Mouse (Mus musculus) hindbrain, embryonic 10.5 days (tissue): ENCODE measurements around the gene Csrp2. TPM values are rescaled to one million over a fixed set of nuclear protein-coding genes. Genes with fewer than 3 reads are reported as not detected.

Experiments used
- DNase-seq: peaks from one replicate; pipeline ENCODE4 v3.0.0-alpha.2; 2017; ENCODE audit warnings: low spot score
- H3K27ac ChIP-seq: fragments of 300-500 bp; sonication (generic); 2 replicates; pipeline ENCODE4 v1.5.1; 2016; ENCODE audit warnings: mild to moderate bottlenecking, moderate library complexity
- H3K27me3 ChIP-seq: fragments of 300-500 bp; sonication (generic); 2 replicates; pipeline ENCODE4 v1.6.1; 2016; ENCODE audit warnings: mild to moderate bottlenecking; ENCODE audit not compliant: poor library complexity, insufficient read depth, severe bottlenecking
- H3K36me3 ChIP-seq: fragments of 300-500 bp; sonication (generic); 2 replicates; pipeline ENCODE4 v1.6.1; 2016; ENCODE audit warnings: mild to moderate bottlenecking, moderate library complexity
- H3K4me1 ChIP-seq: fragments of 300-500 bp; sonication (generic); replicated peaks from 2 replicates; pipeline ENCODE4 v1.6.1; 2016; ENCODE audit warnings: mild to moderate bottlenecking
- H3K4me3 ChIP-seq: fragments of 300-500 bp; sonication (generic); 2 replicates; pipeline ENCODE4 v1.5.1; 2016; ENCODE audit warnings: mild to moderate bottlenecking, moderate library complexity
- H3K9me3 ChIP-seq: fragments of 300-500 bp; sonication (generic); 2 replicates; pipeline ENCODE4 v1.6.1; 2016; ENCODE audit warnings: mild to moderate bottlenecking, moderate library complexity
- WGBS: fragments of 180-500 bp; shearing (Covaris S2); methylation state at CpG from one replicate; pipeline ENCODE4 v1.1.7; 2016; 5-methylcytosine and 5-hydroxymethylcytosine counted together
- polyA plus RNA-seq: library from polyadenylated mRNA; unstranded; fragments of >200 nt; fragmentation: Nextera tagmentation; extraction: Ambion mirVana; gene quantifications from 2 replicates; pipeline ENCODE4 v1.2.1, GENCODE M21; 2016

The Csrp2 gene
- polyA plus RNA-seq: 185 and 198 TPM in 2 replicates

DNA sequence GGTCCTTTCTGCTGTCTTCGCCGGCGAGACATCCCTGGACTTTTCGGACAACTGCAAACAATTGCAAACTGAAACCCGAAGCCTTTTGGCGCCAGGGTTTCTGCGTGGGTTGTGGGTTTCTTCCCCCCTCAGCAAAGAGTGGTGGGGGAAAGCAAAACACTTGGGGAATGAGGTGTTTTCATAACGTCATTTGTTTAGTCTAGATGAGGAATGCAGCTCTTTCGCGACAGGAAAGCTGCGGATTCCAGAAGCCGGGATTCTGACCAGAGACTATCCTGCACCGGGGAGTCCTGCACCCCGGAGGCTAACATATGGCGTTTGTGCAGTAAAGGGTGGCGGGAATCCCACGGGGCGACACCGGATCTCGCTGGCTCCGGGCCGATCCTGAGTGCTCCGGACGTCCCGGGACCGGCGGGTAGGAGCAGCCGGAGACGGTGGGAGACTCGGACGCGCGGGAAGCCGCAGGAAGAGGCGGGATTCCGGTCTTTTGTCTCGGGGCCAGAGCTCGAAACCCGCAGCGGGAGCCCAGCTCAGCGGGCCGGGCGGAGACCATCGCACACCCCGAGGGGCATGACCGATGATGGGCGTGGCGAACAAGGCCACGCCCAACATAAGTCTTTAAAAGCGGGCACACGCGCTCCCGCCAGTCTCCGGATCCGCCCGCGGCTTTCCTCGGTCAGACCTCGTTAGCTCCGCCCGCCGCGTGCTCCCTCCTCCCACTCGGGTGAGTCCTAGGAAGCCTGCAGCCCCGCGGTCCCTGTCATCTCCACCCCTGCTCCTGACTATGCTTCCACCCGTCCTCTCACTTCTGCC, at the start of gene Csrp2:
TSS of gene Csrp2 (plus strand) at position 259 of the 813 bp plus-strand sequence.
- 0 out of 2 replicates have a peak, but pooled peaks cover 3% of the 10 kb centered on the region for H3K36me3 ChIP-seq
- H3K4me1 ChIP-seq: peaks cover 44% of the 10 kb centered on the region
- peak within 1 kb of the TSS; percentile 95 for H3K27ac ChIP-seq
- H3K9me3 ChIP-seq: no peaks in the 10 kb centered on the region
- no peaks in the 10 kb centered on the region for H3K27me3 ChIP-seq
- H3K4me3 ChIP-seq: peak within 1 kb of the TSS; percentile 74
- WGBS: under 1% methylated on average over 67 of the region's 67 CpGs
- DNase-seq: peak; percentile 94

DNA sequence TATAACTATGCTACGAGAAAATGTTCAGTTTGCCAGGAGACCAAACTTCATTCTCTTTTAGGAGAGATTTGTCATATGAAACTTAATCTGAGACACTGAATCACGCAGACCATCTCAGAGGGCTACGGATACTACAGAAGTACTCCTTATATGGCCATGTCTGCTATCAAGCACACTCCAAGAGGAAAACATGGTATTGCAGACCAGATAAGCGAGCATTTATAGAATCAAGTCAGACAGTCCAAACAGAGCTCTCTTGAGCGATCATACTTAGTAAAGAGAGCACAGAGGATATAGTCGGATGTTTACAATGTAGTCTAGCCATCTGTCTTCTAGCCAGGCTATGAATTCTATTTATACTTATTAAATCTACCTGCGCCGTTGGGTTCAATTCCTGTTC, 44.7 kb upstream of the Csrp2 start:
- Histone ChIP-seq H3K27ac (no peak overlapping the region), H3K36me3 (no peaks in the 10 kb centered on the region), H3K27me3 (no peaks in the 10 kb centered on the region), H3K9me3 (no peaks in the 10 kb centered on the region), H3K4me3 (no peak overlapping the region), H3K4me1 (peaks cover 22% of the 10 kb centered on the region)
- 93% methylated on average over 8 of the region's 8 CpGs for WGBS
- no peak for DNase-seq

DNA sequence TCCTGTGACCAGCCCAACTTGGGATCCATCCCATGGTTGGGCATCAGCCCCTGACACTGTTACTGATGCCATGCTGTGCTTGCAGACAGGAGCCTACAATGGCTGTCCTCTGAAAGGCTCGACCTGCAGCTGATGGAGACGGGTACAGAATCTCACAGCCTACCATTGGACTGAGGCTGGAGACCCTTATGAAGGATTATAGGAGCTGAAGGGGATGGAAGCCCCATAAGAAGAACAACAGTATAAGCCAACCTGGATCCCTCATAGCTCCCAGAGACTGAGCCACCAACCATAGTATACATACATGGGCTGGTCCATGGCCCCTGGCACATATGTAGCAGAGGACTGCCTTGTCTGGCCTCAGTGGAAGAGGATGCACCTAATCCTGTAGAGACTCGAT, 42.6 kb upstream of the Csrp2 start:
- no peak overlapping the region for H3K4me3 ChIP-seq
- H3K4me1 ChIP-seq: peaks cover 26% of the 10 kb centered on the region
- H3K9me3 ChIP-seq: no peaks in the 10 kb centered on the region
- no peaks in the 10 kb centered on the region for H3K27me3 ChIP-seq
- DNase-seq: no peak
- H3K27ac ChIP-seq: no peak overlapping the region
- no peaks in the 10 kb centered on the region for H3K36me3 ChIP-seq
- WGBS: 87% methylated on average over 3 of the region's 3 CpGs

DNA sequence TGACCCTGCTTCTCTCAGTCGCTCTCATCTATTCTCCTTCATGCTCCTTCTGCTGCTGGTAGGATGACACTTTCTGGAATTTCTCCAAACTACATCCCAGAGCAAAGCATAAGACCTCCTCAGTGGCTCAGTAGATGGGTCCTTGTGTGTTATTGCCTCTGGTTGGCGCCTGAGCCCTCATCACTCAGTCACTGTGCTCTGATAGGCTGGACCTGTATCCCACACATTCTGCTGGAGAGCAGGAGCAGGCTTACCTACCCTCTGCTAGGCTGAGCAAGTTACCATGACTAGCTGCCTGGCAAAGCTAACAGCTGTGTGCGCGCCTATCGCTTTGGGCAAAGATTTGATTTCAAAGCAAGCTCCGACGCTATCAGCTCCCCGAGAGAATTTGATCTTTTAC, 41.7 kb upstream of the Csrp2 start:
- DNase-seq: no peak
- peaks cover 26% of the 10 kb centered on the region for H3K4me1 ChIP-seq
- peak overlapping the region; percentile 56; the same call in 1 of the 2 replicates for H3K27ac ChIP-seq
- no peaks in the 10 kb centered on the region for H3K36me3 ChIP-seq
- H3K27me3 ChIP-seq: no peaks in the 10 kb centered on the region
- no peaks in the 10 kb centered on the region for H3K9me3 ChIP-seq
- no peak overlapping the region for H3K4me3 ChIP-seq
- 81% methylated on average over 8 of the region's 8 CpGs for WGBS

DNA sequence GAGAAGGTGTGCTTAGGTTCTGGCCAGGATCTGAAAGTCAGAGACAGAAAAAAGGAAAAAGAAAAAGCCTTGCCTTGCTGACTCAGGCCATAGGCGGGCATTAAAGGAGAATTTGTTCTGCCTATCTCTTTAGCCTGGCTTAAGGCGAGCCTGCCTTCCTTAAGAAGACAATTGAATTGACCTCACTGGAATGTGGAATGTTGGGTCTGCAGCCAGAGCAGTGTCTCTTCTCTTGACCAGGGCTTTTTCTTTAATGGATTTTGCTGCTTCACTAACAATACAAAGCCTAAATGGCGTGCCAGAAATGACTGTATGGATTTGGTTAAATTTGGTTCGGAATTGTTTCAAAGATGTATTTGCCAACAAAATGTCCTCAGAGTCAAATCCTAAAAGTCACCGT, 40.9 kb upstream of the Csrp2 start:
- peak; percentile 7 for DNase-seq
- Histone ChIP-seq H3K9me3 (no peaks in the 10 kb centered on the region), H3K4me1 (peaks cover 26% of the 10 kb centered on the region), H3K27me3 (no peaks in the 10 kb centered on the region), H3K4me3 (no peak overlapping the region), H3K36me3 (no peaks in the 10 kb centered on the region), H3K27ac (peak overlapping the region; percentile 56; the same call in 1 of the 2 replicates)
- 33% methylated on average over 5 of the region's 5 CpGs for WGBS

DNA sequence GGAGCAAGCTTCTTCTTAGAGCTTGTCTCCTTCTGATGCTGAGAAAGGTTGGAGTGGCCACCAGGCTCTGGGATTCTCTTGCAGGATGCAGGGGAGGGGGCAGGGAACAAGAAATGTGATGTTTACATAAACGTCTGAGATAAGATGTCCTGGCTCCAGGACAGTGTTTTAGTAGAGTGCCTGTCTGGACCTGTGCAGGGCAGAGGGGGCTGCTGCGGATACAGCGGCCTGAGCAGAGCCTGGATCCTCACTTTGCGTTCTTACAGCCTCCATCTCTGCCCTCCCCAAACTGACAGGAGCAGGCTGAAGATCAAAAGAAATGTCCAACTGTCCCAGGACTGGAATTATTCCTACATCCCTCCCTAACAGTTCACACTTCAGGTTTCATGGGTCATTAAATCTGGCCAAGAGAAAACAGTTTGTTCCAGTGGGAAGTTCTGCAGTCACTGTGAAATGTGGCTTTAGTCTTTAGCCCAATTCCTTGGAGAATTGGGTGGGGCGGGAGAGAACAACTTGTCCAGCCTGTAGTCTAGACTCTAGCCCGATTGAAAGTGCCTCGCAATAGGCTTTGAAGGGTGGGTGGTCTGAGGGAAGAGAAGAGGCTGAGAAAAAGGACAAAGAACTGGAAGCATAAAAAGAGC, 40.0 kb upstream of the Csrp2 start:
- Histone ChIP-seq H3K9me3 (no peaks in the 10 kb centered on the region), H3K27ac (peak overlapping the region; percentile 56; the same call in 1 of the 2 replicates), H3K4me3 (no peak overlapping the region), H3K4me1 (peaks cover 26% of the 10 kb centered on the region), H3K36me3 (no peaks in the 10 kb centered on the region), H3K27me3 (no peaks in the 10 kb centered on the region)
- peak; percentile 19 for DNase-seq
- WGBS: 25% methylated on average over 7 of the region's 7 CpGs

DNA sequence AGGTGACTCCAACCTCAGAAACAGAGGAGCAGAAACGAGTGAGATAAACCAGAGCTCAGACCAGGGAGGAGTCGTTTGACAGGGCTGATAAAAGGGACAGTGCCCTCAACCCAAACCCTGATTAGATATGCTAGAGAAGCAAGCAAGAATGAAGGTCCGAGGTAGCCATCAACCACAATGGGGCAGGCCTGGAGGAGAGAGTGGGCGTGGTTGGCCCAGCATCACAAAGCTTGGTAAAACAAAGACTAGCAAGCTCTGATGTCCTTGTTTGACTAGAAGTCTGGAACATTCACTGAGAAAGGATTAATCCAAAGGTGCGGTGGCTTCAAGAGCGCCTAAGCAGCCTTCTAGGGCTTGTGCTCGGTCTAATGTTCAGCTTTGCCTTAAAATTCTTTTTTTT, 38.2 kb upstream of the Csrp2 start:
- no peak overlapping the region for H3K4me3 ChIP-seq
- no peak for DNase-seq
- no peak overlapping the region for H3K27ac ChIP-seq
- H3K27me3 ChIP-seq: no peaks in the 10 kb centered on the region
- H3K36me3 ChIP-seq: no peaks in the 10 kb centered on the region
- peaks cover 26% of the 10 kb centered on the region for H3K4me1 ChIP-seq
- no peaks in the 10 kb centered on the region for H3K9me3 ChIP-seq
- WGBS: 46% methylated on average over 7 of the region's 7 CpGs

DNA sequence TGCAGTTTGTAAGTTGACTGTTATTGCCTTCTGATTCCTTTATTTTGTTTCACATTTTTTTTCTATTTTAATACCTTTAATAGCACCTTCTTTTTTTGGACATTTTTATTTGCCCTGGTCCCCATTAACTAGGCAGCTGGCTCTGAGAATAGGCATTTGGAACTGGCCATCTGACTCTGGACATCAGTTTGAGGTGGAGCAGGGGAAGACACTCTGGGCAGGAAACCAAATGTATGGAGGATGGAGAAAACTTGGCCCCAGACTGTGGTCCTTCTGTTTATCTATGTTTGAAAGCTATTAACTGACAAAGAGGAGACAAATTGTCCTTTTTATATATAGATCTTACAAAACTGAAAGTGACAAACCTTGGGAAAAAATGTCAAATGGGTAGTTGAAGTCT, 36.9 kb upstream of the Csrp2 start:
- H3K4me3 ChIP-seq: no peak overlapping the region
- no peaks in the 10 kb centered on the region for H3K27me3 ChIP-seq
- DNase-seq: no peak
- peaks cover 25% of the 10 kb centered on the region for H3K4me1 ChIP-seq
- H3K9me3 ChIP-seq: no peaks in the 10 kb centered on the region
- no peak overlapping the region for H3K27ac ChIP-seq
- no peaks in the 10 kb centered on the region for H3K36me3 ChIP-seq

DNA sequence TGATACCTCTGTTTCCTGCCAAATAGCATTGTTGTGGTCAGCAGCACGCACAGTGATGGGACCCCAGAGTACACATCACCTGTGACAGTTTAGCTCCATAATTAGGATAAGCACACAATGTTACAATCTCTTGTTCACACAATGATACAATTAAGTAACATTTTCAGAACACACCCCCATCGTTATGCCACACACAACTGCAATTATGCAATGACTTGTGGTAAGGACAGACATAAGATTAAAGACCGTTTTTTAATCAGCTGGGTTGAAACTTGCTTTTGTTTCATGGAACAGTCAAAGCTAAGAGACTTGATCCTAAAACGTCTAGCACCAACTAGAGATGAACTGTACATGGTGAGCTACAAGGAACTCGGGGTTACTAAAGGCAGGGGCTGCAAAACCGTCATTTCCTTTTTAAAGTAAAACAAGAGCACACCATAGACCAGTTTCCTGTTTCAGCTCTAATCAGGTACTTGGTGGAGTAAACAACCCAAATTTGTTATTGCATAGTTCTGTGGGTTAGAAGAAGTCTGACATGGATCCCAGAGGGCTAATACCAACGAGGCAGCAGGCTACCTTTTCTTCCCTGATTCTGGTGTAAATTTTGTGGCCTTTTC, 28.8 kb upstream of the Csrp2 start:
- no peak overlapping the region for H3K4me3 ChIP-seq
- no peak overlapping the region for H3K27ac ChIP-seq
- WGBS: 77% methylated on average over 7 of the region's 7 CpGs
- no peaks in the 10 kb centered on the region for H3K4me1 ChIP-seq
- no peak for DNase-seq
- no peaks in the 10 kb centered on the region for H3K36me3 ChIP-seq
- H3K9me3 ChIP-seq: no peaks in the 10 kb centered on the region
- no peaks in the 10 kb centered on the region for H3K27me3 ChIP-seq

DNA sequence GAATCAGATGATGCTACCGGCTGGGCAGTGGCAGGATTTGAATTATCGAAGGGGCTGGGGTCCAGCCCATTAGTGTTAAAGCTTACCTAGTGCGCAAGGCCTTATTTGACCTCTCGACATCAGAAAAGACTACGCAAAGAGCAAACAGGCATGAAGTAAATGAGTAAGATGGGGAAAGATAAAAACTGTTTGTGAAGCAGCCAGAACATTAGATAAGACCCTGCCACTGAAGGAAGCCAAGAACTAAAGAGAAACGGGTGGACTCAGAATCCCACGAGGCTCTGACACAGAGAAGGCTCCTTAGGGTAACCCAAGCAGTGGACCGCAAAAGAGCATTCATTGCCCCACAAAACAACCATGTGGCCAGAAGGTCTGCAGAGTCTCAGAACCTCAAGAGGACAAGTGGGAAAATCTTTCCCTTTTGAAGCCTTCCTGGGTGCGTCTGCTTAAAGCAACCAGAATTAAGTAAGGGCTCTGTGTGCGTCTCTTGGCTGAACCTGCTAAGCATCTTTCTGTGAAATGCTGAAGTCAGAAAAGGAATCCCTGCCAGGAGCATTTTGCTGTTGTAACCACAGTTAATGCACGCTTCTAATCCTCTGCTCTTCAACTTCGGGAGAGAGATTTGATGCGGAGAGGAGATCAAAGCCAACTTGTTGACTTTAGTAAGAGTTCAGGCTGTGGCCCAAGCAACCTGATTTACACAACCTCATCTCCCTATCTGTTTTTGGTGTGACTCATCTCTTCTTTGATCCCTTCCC, 19.7 kb upstream of the Csrp2 start:
- Histone ChIP-seq H3K36me3 (no peaks in the 10 kb centered on the region), H3K9me3 (no peaks in the 10 kb centered on the region), H3K4me3 (no peak overlapping the region), H3K4me1 (no peaks in the 10 kb centered on the region), H3K27ac (no peak overlapping the region), H3K27me3 (no peaks in the 10 kb centered on the region)
- no peak for DNase-seq
- 76% methylated on average over 13 of the region's 13 CpGs for whole genome bisulfite sequencing

DNA sequence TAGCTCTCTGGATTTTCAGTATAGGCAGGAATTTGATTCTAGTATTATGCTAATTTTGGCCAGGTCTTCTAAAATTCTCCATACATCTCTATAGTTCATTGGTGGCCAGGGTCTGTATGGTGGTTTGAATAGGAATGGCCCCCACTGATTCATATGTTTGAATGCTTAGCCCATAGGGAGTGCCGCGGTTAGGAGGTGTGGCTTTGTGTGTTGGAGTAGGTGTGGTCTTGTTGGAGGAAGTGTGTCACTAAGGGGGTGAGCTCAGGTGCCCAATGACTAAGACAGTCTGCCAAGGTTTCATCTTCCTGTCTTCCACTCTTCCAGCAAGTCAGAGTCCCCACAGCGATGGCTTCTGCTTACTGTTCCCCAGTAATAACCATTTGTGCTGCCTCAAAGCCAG, 15.7 kb upstream of the Csrp2 start:
- H3K27me3 ChIP-seq: no peaks in the 10 kb centered on the region
- H3K27ac ChIP-seq: no peak overlapping the region
- no peak overlapping the region for H3K4me3 ChIP-seq
- H3K9me3 ChIP-seq: no peaks in the 10 kb centered on the region
- H3K4me1 ChIP-seq: no peaks in the 10 kb centered on the region
- no peak for DNase-seq
- 98% methylated on average over 3 of the region's 3 CpGs for WGBS
- no peaks in the 10 kb centered on the region for H3K36me3 ChIP-seq

DNA sequence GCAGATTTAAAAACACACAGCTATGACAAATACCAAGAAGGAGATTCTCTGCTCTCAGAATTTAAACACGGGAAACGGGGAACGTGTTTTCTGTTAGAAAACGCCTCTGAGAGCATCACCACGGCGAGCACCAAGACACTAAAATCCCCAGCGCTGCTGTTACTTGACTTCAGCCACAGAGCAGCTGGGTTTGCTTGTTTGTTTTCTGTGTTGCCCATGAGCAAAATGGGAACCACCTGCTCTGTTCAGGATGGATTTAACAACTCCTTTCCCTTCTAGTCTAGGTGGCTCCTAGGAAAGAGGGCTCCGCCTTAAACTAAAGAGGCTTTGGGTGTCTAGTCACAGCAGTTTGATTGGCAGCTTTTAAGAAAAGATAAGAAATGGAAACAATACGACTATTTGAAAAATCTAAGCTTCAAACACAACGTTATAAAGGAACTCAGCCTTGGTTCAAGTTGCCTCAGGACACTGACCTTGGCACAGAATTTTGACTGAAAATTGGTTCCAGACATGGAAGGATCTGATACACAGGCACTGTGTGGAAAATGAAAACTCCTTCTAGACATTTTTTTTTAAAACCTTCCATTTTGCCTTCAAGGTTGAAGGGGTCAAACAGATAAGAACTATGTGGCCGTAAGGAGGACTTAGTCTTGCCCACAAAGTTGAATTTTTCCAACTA, 2.8 kb upstream of the Csrp2 start:
- no peak for DNase-seq
- Histone ChIP-seq H3K36me3 (no peaks in the 10 kb centered on the region), H3K27ac (no peak overlapping the region), H3K4me1 (peaks cover 28% of the 10 kb centered on the region), H3K4me3 (no peak overlapping the region), H3K9me3 (no peaks in the 10 kb centered on the region), H3K27me3 (no peaks in the 10 kb centered on the region)
- WGBS: 73% methylated on average over 11 of the region's 11 CpGs
